Mouse (Mus musculus) ovary, postnatal 36 days (tissue): Measurements from ENCODE around the gene Rybp.

Experiments used
- DNase-seq: peaks from one replicate; pipeline ENCODE4 v3.0.0; 2022; ENCODE audit warnings: low spot score, mixed read lengths

Rybp gene

GRCm38 (mm10) chr6:100288016-100288729, 888 bp upstream of the Rybp start:
- DNase-seq = no peak

GRCm38 (mm10) chr6:100286573-100287333, 532 bp downstream of the Rybp start:
- peak; percentile 81 for DNase-seq

- DNase-seq = no peak
Measured at GRCm38 (mm10) chr6:100285985-100286572, 1.2 kb downstream of the Rybp start.

DNA sequence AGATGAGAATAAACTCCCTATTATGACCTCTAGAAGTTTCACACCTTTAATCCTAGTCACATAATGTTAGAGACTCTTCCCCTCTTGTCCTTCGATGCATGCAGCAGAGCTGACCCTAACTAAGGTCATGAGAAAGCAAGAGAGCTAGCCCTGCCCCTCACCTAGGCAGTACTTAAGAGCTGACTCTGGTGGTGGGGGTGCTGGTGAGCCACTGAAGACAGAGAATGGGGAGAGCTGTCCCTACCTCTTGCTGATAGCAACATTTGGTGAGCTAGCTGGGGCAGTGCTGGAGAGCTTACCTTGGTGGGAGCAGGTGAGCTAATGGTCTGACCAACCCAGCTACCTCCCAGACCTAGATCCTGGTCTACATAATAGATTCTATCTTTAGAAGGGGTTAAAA, 8.4 kb downstream of the Rybp start:
- no peak for DNase-seq

DNA sequence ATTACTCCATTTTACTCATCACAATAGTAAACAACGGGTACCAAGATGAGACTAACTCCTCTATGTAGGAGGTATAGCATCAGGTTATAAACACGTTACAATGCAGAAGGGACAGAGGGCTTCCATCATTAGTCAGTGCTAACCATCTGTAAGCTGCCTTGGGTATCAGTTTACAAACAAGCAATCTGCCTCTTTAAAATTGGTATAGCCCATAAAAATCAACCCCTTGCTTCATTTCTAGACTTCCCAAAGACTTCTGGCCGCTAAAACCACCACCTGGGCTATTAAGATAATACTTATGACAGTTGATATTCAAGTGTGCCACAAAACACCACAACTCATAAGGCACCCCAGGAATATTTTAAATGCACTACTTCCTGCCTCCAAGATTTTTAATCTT, 10.9 kb downstream of the Rybp start:
- no peak for DNase-seq

GRCm38 (mm10) chr6:100275643-100276042, 11.6 kb downstream of the Rybp start:
- DNase-seq = no peak

- DNase-seq = no peak
Measured at GRCm38 (mm10) chr6:100273556-100273955, 13.7 kb downstream of the Rybp start.

- DNase-seq = no peak
Measured at GRCm38 (mm10) chr6:100271992-100272391, 15.3 kb downstream of the Rybp start.

GRCm38 (mm10) chr6:100270765-100271164, 16.5 kb downstream of the Rybp start:
- DNase-seq = no peak

- no peak for DNase-seq
Measured at GRCm38 (mm10) chr6:100259607-100260006, 27.7 kb downstream of the Rybp start.

GRCm38 (mm10) chr6:100258278-100258677, 29.0 kb downstream of the Rybp start:
- no peak for DNase-seq

DNA sequence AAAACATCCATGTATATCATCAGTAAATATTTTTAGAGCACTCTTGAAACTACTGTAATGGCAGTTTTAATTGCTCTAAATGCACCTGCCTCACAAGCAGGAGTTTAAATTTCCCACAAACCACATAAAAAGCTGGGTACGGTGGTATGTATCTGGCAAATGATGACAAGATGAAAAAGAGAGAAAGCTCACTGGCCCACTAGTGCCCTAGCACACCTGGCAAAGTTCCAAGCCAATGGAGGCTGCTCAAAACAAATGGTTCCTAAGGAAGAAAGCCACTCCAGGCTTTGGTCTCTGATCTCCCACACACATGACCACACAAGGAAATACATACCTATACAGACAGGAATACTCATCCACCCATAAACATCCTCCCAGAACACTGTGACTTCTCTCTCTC, 31.9 kb downstream of the Rybp start:
- DNase-seq = no peak

- no peak for DNase-seq
Measured at GRCm38 (mm10) chr6:100254671-100255070, 32.6 kb downstream of the Rybp start.

DNA sequence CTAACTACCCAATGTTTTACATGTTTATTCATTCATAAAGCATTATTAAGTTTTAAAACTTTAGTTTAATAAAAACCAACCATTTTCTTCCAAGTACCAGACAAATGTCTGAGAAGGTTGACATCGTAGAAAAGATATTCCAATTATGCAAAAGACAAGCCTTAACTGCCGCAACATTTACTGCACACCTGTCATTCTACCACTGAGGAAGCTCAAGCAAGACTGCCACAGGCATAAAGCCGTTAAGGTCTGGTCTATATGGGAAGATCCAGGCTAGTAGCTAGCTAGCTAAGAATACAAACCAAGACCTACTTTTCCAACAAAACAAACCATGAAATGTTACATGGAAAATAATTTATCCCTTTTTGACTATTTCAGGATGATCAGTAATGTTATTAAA, 42.8 kb downstream of the Rybp start:
- no peak for DNase-seq

- no peak for DNase-seq
Measured at GRCm38 (mm10) chr6:100235036-100235435, 52.2 kb downstream of the Rybp start.

DNA sequence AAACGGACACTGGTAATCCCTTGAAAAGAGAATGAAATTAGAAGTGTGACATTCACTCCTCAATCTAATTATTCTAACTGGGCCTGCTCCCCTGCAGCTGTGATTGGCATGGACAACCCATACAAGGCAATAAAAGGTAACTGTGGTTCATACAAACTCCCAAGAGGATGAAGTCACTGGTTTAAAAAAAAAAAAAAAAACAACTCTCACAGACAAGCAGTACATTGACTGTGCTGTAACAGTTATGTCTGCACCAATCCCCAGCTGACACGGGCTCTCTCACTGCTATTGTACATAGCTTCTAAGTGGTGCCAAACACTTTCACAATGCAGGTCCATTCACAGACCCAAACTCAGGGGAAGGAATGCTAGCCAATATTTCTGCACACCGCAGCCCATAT, 53.8 kb downstream of the Rybp start:
- no peak for DNase-seq

DNA sequence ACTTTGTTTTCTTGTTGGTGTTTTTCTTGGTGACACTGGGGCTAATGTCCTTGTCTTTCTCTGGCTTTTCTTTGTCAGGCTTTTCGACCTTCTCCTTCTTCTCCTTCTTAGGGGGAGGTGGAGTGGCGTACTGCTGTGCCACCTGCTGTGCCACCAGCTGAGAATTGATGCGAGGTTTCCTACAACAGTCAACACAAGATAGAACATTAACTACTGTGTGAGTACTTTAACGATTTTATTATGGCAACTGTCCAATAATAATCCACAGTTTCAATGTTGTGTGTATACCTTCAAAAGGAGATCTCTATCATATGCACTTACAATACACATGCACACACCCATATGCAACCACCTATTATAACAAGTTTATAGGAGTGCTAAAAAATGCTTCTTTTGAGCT, 54.2 kb downstream of the Rybp start:
- DNase-seq = no peak

- no peak for DNase-seq
Measured at GRCm38 (mm10) chr6:100226204-100226603, 61.1 kb downstream of the Rybp start.

DNA sequence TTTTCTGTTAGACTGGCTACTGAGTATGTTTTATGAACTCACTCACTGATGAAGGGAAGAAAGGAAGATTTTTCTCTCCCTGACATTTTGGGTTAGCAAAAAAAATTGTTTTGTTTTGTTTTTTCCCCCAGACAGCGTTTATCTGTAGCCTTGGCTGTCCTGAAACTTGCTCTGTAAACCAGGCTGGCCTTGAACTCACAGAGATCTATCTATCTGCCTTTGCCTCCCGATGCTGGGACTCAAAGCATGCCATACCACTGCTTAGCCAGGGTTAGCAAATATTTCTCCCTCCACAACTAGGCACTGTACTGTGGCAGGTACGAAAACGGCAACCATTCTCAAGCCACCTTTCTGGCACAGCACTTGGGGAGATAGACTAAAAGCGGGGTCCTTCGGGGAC, 63.4 kb downstream of the Rybp start:
- no peak for DNase-seq

DNA sequence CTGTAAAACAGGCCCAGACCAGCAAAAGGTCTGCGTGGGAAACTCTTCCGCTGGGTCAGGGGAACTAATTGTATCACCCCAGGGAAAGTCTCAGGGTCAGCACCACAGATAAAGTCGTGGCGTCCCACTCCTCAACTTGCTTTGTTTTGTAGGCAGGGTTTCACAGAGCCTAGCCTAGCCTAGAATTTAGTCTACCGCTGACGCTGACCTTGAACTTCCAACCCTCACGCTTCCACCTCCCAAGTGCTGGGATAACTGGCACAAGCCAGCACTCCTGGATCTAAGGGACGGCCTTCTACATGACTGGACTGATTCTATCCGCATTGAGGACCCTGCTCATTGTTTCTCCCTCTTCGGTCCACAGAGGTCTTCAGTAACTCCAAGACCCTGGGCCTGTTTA, 63.9 kb downstream of the Rybp start:
- no peak for DNase-seq

GRCm38 (mm10) chr6:100222927-100223326, 64.4 kb downstream of the Rybp start:
- no peak for DNase-seq

GRCm38 (mm10) chr6:100221803-100222202, 65.5 kb downstream of the Rybp start:
- no peak for DNase-seq

DNA sequence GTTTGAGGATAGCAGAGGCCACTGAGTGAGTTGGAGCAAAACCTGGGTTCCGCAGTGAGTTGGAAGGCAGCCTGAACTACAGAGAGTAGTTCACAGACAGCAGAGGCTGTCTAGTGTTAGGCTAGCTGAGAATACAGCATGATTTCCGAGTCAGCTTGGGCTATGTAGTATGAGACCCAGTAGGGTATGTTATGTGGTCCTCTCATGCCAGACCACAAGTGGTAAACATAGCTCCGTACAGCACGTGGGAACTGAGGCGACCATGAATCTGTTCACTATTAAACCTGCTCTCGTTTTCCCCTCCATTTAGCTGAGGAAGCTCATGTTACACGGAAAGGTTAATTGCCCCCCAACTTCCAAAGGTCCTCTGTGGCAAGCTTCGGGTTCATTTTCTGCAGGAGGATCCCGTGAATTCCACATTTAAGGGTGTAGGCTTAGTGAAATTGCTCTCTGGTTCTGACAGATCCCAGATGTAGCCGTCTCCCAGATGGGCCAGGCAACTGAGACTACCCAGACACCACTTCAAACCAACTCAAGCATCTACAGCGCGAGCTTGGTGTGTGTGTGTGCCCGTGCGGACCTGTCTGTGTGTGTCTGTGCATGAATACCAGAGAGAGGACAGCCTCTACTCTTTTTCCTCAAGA, 66.2 kb downstream of the Rybp start:
- no peak for DNase-seq
